Mouse (Mus musculus) myocyte (in vitro differentiated cells): ENCODE data around the gene Lats2.

Source experiments
- MYOG ChIP-seq, 3 experiments: IDR thresholded peaks; one replicate each; pipeline ENCODE4 v1.6.1; 2011; ENCODE audit warnings: control low read depth in 2 of 3, low read depth in 2 of 3, mild to moderate bottlenecking in 2 of 3; ENCODE audit not compliant: insufficient read length in 2 of 3, control insufficient read depth in 1 of 3, insufficient read depth in 1 of 3
- POLR2A ChIP-seq: IDR thresholded peaks from one replicate; pipeline ENCODE4 v1.6.1; 2011; ENCODE audit warnings: low read depth, mild to moderate bottlenecking, control low read depth, moderate library complexity; ENCODE audit not compliant: insufficient read length

GRCm38 (mm10) chr14:57787406-57787805 lies 29.2 kb upstream of the Lats2 start:
- no peak for TF ChIP-seq MYOG (IDR thresholded peaks at IDR 0.05; ENCODE audit: control insufficient read depth in 1 of 3, insufficient read depth in 1 of 3, insufficient read length in 2 of 3, low read depth in 2 of 3)
- no peak for TF ChIP-seq POLR2A
